Mouse (Mus musculus) midbrain, embryonic 11.5 days (tissue): Measurements from ENCODE around the gene Cenpq. TPM values are rescaled to one million over a fixed set of nuclear protein-coding genes. Genes with fewer than 3 reads are reported as not detected.

Source experiments
- ATAC-seq: fragments of 200-750 bp; cut with Nextera tagmentation; 2 replicates; pipeline ENCODE4 v1.8.0; 2017; ENCODE audit warnings: moderate TSS enrichment, moderate library complexity; ENCODE audit not compliant: low FRiP score
- DNase-seq: peaks from one replicate; pipeline ENCODE4 v3.0.0; 2015; ENCODE audit warnings: low spot score; ENCODE audit errors: missing footprints
- H3K27ac ChIP-seq: fragments of 300-500 bp; sonication (generic); 2 replicates; pipeline ENCODE4 v1.5.1; 2014; ENCODE audit warnings: low read depth, low read length
- H3K27me3 ChIP-seq: fragments of 300-500 bp; sonication (generic); 2 replicates; pipeline ENCODE4 v1.6.1; 2014; ENCODE audit warnings: mild to moderate bottlenecking, low read length, moderate library complexity, mixed read lengths; ENCODE audit not compliant: control insufficient read depth, insufficient read depth
- H3K36me3 ChIP-seq: fragments of 300-500 bp; sonication (generic); 2 replicates; pipeline ENCODE4 v1.6.1; 2014; ENCODE audit warnings: mild to moderate bottlenecking, low read length, moderate library complexity, mixed read lengths; ENCODE audit not compliant: control insufficient read depth, insufficient read depth
- H3K4me1 ChIP-seq: fragments of 300-500 bp; sonication (generic); 2 replicates; pipeline ENCODE4 v1.6.1; 2014; ENCODE audit warnings: low read length; ENCODE audit not compliant: control insufficient read depth, insufficient read depth
- H3K4me2 ChIP-seq: fragments of 300-500 bp; sonication (generic); 2 replicates; pipeline ENCODE4 v1.6.1; 2014; ENCODE audit warnings: mild to moderate bottlenecking, moderate library complexity
- H3K4me3 ChIP-seq: fragments of 300-500 bp; sonication (generic); 2 replicates; pipeline ENCODE4 v1.5.1; 2014; ENCODE audit warnings: low read depth, low read length
- H3K9ac ChIP-seq: fragments of 300-500 bp; sonication (generic); 2 replicates; pipeline ENCODE4 v1.6.1; 2014; ENCODE audit warnings: low read length
- H3K9me3 ChIP-seq: fragments of 300-500 bp; sonication (generic); 2 replicates; pipeline ENCODE4 v1.6.1; 2016; ENCODE audit warnings: low read length; ENCODE audit not compliant: control insufficient read depth
- WGBS: fragments of 180-500 bp; shearing (Covaris S2); extraction: QIAGEN DNeasy Blood & Tissue Kit; methylation state at CpG from one replicate; pipeline ENCODE4 v1.1.7; 2014; 5-methylcytosine and 5-hydroxymethylcytosine counted together
- polyA plus RNA-seq: library from polyadenylated mRNA; unstranded; fragments of >200 nt; fragmentation: Nextera tagmentation; extraction: Ambion mirVana; gene quantifications from 2 replicates; pipeline ENCODE4 v1.2.1, GENCODE M21; 2014

Gene Cenpq
- polyA plus RNA-seq, 1 experiment from 2014 or later, result 44.1 TPM

GRCm38 (mm10) chr17:40874701-40875100 lies 60.1 kb downstream of the Cenpq start:
- Histone ChIP-seq H3K9ac (no peak overlapping the region), H3K27me3 (no peaks in the 10 kb centered on the region), H3K4me1 (no peaks in the 10 kb centered on the region; the same call in 1 of the 2 replicates), H3K27ac (no peak overlapping the region), H3K4me2 (no peak overlapping the region), H3K9me3 (no peaks in the 10 kb centered on the region), H3K36me3 (no peaks in the 10 kb centered on the region), H3K4me3 (no peak overlapping the region)
- no peak for DNase-seq
- no peak for ATAC-seq
- WGBS, result 98% methylated on average over 3 of the region's 3 CpGs

GRCm38 (mm10) chr17:40873582-40874011 lies 61.2 kb downstream of the Cenpq start:
- Histone ChIP-seq H3K4me1 (no peaks in the 10 kb centered on the region), H3K27me3 (no peaks in the 10 kb centered on the region), H3K9me3 (no peaks in the 10 kb centered on the region), H3K36me3 (no peaks in the 10 kb centered on the region), H3K27ac (no peak overlapping the region), H3K4me2 (no peak overlapping the region), H3K4me3 (no peak overlapping the region), H3K9ac (no peak overlapping the region)
- ATAC-seq, result no peak
- no peak for DNase-seq
- 68% methylated on average over 2 of the region's 2 CpGs for WGBS

Other genes with a start within 250 kb of the Cenpq start
- not detected in 2 replicates for gene Esp1, start 207.9 kb downstream of the Cenpq start, polyA plus RNA-seq
- not detected in 2 replicates for gene Crisp2, start 128.0 kb downstream of the Cenpq start, polyA plus RNA-seq
- 7.1 and 7.2 TPM in 2 replicates for gene Rhag, start 123.9 kb downstream of the Cenpq start, polyA plus RNA-seq
- gene 9130008F23Rik, start 54.5 kb downstream of the Cenpq start, polyA plus RNA-seq, result 0.61 and 0.62 TPM in 2 replicates
- gene Glyatl3, start 20.7 kb downstream of the Cenpq start, polyA plus RNA-seq, result not detected in 2 replicates
- gene Mut, start 362 bp downstream of the Cenpq start, polyA plus RNA-seq, result 30.1 and 31.2 TPM in 2 replicates